Mouse (Mus musculus) CD4-positive, CD25-positive, alpha-beta regulatory T cell, adult 2 months (primary cell): ENCODE data around the gene Rd3l.

Source experiments
- DNase-seq: peaks from one replicate; pipeline ENCODE4 v3.0.0-alpha.2; 2012; ENCODE audit warnings: low read depth, low spot score

The Rd3l gene

GRCm38 (mm10) chr12:111980887-111981367, at the start of gene Rd3l:
Rd3l (minus strand) TSS chr12:111981317.
- no peak for DNase-seq

GRCm38 (mm10) chr12:112027408-112027807, 46.3 kb upstream of the Rd3l start:
- DNase-seq = no peak

GRCm38 (mm10) chr12:112025907-112026645, 45.0 kb upstream of the Rd3l start:
- no peak for DNase-seq

DNA sequence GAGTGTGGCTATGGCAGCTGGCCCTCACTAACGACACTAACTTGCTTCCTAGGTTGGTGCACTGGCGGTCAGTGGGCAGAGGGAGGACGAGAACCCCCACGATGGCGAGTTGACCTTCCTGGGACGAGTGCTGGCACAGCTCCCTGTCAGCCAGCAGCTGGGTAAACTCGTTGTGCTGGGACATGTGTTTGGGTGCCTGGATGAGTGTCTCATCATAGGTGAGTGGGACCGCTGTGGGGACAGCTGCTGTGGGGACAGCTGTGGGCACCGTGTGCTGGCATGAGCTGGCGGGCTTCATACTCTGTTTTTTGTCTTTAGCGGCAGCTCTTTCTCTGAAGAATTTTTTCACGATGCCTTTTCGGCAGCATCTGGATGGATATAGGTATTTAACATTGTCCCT, 44.3 kb upstream of the Rd3l start:
- DNase-seq = no peak

DNA sequence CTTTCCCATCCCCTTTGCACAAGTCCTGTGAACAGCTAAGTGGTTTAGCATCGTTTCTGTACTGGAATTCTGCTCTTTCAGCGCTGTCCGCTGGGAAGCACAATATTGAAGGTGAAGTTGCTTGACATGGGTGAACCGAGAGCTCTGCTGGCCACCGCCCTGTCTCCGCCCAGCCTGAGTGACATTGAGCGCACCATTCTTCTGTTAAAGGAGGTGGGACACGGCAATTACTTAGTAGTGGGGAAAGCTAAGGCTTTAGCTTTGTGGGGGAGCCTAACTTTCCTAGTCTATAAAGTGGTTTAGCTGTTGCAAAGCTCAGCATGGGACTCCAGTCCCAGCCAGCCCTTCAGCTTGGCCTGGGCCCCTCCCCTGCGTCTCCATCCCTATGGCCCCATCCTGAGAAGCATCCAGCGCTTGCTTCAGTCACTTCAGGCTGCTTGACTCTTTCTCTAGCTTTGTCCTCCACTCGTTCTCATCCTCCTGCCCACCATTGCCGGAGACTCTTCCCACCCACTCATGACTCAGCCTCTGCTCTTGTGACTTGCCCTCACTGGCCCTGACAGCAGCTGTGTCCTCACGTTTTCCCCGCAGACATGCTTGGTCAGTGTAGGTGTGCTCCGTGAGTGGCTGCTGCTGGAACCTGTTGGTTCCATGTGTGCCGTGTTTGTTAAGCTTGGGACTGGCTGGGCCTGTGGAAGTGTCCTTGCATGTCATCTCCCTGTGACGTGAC, 43.6 kb upstream of the Rd3l start:
- DNase-seq = no peak

- no peak for DNase-seq
Measured at GRCm38 (mm10) chr12:112023306-112023705, 42.2 kb upstream of the Rd3l start.

DNA sequence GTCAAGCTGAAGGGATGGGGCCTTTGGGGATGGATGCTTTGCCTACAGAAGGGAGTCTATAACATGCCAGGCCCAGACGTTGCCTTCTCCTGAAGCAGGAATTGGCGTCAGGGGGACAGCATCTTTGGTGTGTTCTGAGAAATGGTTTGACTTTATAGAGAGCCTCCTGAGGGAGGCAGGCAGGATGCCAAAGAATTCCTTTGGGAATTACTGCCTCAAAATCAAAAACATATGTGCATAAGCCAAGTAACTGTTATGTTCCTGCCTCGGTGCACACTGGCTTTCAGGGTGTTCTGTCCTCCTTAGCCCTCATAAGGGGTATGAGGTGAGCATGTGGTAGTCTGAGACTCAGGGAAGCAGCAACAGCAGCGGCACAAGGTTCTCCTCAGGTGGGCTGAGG, 35.2 kb upstream of the Rd3l start:
- no peak for DNase-seq

GRCm38 (mm10) chr12:112013271-112013801, 32.2 kb upstream of the Rd3l start:
- no peak for DNase-seq

DNA sequence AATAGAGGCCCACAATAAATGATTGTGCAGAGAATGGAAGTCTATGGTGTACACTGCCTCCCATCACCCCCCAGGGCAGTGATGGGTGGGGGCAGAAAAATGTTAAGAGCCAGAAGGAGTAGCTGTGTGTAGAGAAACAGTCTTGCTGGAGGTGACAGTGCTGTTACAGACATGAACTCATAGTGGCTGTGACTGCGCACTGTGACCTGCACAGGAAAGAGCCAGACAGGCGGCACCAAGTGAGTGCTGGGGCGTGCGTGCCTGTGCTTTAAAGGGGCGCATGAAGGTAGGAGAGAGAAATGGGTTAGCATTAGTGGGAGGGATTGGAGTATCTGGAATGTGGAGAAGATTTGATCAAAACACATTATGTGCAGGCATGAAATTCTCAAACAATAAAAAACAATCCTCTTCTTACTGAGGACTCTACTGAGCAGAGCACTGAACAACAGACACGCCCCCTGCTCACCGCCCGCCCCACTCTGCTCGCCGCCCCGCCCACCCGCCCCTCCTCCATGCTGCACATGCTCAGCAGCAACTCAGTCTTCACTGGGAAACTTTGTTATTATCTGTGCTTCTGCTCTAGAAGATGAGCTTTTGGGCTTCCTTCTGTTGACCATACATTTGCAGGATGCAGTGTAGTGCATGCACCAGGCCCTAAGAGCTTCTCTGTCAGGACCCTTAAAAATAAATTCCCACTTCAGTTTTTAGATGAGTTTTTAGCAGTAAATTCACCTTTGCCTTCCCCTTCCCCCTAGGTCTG, 31.6 kb upstream of the Rd3l start:
- DNase-seq = no peak

- DNase-seq = peak; percentile 68
Measured at GRCm38 (mm10) chr12:112001223-112001622, 20.1 kb upstream of the Rd3l start.

GRCm38 (mm10) chr12:111999735-112000134, 18.6 kb upstream of the Rd3l start:
- no peak for DNase-seq

GRCm38 (mm10) chr12:111995161-111995560, 14.0 kb upstream of the Rd3l start:
- DNase-seq = no peak

DNA sequence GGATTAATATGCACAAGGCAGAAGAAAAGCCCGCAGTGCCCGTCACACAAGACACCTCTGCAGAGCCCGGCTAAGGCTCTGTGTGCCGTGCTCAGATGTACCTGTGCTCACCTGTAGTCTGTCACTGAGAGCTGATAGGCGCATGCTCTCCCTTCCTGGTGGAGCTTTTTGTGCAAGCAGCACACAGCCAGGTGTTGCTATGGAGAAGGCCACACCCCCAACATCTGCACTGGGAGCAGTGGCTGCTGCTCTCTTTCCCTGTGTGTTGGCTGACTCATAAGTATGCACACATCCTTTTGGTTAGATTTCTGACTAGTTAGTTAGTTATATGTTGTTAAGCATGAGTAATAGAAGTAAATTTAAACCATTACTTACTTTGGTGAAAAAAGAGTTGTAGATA, 11.5 kb upstream of the Rd3l start:
- no peak for DNase-seq

DNA sequence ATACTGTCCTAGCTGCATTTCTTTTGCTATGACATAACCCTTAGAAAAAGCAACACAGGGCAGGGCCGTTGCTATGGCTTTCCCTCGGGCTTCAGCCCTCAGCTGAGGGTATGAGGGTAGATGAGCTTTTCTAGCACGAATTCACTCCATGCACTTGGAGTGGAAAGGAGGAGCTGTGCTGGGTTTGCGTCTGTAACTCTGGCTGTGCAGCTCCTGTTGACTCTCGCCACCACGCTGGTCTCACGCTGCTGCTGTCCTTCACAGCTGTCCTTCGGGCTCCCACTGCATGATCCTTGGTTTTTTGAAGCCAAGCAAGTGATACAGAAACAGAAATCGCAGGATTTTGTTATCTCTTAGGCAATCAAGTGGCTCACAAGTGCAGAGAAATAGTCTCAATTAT, 5.6 kb upstream of the Rd3l start:
- no peak for DNase-seq

DNA sequence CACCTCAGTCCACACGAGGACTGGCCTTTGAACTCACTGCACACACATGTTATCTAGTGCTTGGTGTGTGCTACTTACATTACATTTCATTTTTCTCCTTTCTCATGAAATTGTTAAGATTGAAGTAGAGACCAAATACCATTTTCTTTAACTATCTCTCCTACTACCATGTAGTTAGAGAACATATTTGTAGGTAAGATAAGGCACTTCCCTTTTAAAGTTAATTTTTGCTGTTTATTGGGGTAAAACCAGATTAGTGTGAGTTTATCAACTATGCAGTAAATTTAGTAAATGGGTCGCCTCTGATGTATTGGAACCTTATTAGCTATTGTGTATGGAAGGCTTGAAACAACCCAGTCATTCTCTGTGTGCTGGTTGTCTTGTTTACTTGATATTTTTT, 2.0 kb upstream of the Rd3l start:
- no peak for DNase-seq

DNA sequence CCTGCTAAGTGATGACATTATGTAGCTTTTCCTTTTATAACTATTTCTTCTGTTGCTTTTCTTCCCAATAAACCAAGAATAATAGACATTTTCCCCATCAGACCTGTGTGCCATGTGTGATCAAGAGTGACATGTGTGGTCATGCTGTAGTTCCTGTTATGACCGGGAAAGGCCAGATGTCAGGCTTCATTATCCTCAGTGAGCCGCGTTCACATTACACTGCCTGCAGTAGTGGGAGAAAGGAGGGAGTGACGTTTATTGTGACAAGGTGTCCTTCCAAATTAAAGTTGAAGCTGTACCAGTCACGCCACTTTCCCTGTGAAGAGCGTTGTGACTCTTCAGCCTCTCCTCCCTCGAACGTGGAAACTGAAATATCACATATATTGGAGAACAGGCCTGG, 714 bp upstream of the Rd3l start:
- no peak for DNase-seq

GRCm38 (mm10) chr12:111978274-111978673, 2.8 kb downstream of the Rd3l start:
- no peak for DNase-seq

DNA sequence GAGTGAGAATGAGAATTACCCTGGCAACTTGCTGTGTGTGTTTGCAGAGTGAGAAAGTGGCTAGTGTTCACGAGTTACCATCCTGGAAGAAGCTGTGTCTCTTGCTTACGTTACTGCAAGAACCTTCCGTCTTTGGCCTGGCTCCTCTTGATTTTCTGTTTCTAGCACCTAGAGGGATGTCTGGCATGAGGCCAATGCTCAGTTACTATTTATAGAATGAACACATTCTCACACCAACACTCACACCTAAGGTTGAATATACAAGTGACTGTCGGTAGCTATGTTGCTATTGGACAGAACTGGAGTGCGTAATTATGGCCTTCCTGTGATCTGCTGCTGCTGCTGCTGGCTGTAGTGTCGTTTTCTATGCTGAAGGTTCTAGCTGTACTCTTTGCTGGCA, 4.0 kb downstream of the Rd3l start:
- no peak for DNase-seq

DNA sequence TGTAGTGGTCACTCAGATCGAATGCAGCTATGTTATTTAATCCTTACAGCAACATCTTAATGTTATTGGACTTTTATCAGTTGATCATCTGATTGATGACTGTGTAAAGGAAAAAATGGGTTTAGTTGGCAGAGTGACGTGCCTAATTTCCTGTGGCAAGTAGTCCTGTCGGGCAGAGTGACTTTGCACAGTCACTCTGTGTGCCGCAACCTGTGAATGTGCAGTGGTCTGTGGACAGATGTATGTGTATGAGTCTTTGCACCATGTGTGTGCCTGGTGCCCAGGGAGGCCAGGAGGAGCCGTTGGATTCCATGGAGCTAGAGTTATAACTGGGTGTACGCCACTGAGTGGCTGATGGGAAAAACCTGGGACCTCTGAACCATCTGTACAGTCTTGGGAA, 6.5 kb downstream of the Rd3l start:
- no peak for DNase-seq

GRCm38 (mm10) chr12:111972504-111972903, 8.6 kb downstream of the Rd3l start:
- no peak for DNase-seq

GRCm38 (mm10) chr12:111971231-111971686, 9.9 kb downstream of the Rd3l start, which contains the start of gene Tdrd9:
Tdrd9 (plus strand) TSS chr12:111971559.
- no peak for DNase-seq

DNA sequence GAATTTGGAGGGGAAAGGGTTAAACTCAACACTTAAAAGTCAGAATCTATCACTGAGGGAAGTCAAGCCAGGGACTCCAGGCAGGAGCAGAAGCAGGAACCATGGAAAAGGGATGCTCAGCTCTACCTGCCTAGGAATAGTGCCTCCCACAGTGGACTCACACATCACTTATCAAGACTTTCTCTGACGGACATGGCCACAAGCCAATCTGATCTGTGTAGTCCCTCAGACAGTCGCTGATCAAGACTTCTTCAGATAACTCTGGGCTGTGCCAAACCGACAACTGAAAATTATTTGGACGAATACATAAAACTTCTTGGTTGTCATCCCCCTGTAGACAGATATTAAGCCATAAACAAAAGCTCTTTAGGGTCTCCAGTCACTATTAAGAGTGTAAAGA, 11.0 kb downstream of the Rd3l start:
- no peak for DNase-seq
